Comparison of ENCODE assay signal across 1 mouse cellular context in the genomic region with DNA sequence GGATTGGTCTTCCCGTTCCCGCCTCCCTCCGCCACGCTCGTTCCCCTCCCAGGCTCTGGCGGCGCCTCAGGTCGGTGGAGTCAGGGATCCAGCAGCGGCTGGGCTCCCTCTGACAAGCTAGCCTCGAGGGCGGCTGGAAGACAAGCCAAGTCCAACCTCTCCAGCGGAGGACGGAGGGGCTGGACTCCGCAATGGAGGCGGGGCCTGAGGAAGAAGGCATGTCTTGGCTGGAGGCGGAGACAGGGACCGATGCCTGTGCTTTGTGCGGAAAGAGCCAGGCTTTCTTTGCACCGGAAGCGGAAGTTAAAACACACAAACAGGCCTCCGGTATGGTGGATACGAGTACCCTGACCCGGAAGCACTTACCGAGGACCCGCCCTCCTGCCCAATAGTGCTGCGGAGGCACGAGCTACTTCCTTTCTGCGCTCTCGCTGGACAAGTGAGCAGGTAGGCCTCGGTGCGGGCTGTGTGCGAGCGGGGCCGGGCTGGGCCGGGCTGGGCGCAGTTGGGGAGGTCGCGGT.
TF ChIP-seq lines count a peak whose summit lies in the region.

Rps21 (plus strand) TSS at position 377 of the 521 bp plus-strand sequence.

TF ChIP-seq in CH12.LX, 34 proteins besides CTCF, POLR2A, EP300 and RAD21 (continued from another document):
- peak; percentile 51; the same call in 1 of the 2 replicates for TF ChIP-seq MEF2A (IDR thresholded peaks at IDR 0.05; ENCODE audit: borderline replicate concordance, low read depth, low read length)
- TF ChIP-seq CHD2 (IDR thresholded peaks at IDR 0.05; ENCODE audit: low read length) = peak; percentile 99
- peak; percentile 96 for TF ChIP-seq HCFC1 (IDR thresholded peaks at IDR 0.05; ENCODE audit: low read depth, low read length)
- peak; percentile 99 for TF ChIP-seq TCF12 (IDR thresholded peaks at IDR 0.05; ENCODE audit: low read depth, low read length)
- peak; percentile 84; the same call in 1 of the 2 replicates for TF ChIP-seq MYC (IDR thresholded peaks at IDR 0.05; ENCODE audit: low read depth, low read length)
- TF ChIP-seq GABPA (IDR thresholded peaks at IDR 0.05; ENCODE audit: insufficient replicate concordance, low read depth, low read length) = peak; percentile 50; the same call in 1 of the 2 replicates
- TF ChIP-seq MAX (IDR thresholded peaks at IDR 0.05; ENCODE audit: low read length) = peak; percentile 82
- TF ChIP-seq NELFE (IDR thresholded peaks at IDR 0.05; ENCODE audit: low read depth, low read length) = peak; percentile 96
- no peak for TF ChIP-seq SMC3 (IDR thresholded peaks at IDR 0.05; ENCODE audit: low read depth, low read length)
- peak; percentile 88 for TF ChIP-seq POLR2AphosphoS2 (IDR thresholded peaks at IDR 0.05; ENCODE audit: low read depth, low read length)
- peak; percentile 59 for TF ChIP-seq NRF1 (IDR thresholded peaks at IDR 0.05; ENCODE audit: low read depth, low read length)
